Mouse (Mus musculus) v-Abl transformed pro-B cells (cell line): ENCODE measurements around the gene Ispd.

Experiments used
- in situ Hi-C, 2 experiments: fragments of 400-800 bp; cut with MboI; formaldehyde crosslinking; loops; one replicate each; pipeline ENCODE4 v1.15.1; 2025; ENCODE audit not compliant: unreplicated experiment in 2 of 2

The Ispd gene

GRCm38 (mm10) chr12:36549474-36549873, 168.2 kb downstream of the Ispd start:
- in situ Hi-C loops = no loop called here

DNA sequence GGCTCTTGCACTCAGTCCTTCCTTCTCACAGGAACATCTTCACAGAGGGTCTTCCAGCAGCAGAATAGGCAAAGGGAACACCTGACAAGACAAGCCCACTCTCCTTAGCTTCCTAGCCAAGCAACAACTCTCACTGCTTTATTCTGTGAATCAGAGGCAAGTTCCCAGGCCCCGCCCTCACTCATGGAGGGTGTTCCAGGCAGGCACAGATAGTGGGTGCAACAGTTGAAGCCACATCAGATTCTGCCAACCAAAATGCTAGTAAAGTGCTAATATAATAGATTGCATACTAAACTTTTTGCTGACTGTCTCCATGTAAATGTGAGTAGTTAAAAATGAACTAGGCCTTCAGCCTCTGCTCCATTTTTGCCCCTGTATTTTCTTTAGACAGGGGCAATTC, 173.4 kb downstream of the Ispd start:
- in situ Hi-C loops = no loop called here

DNA sequence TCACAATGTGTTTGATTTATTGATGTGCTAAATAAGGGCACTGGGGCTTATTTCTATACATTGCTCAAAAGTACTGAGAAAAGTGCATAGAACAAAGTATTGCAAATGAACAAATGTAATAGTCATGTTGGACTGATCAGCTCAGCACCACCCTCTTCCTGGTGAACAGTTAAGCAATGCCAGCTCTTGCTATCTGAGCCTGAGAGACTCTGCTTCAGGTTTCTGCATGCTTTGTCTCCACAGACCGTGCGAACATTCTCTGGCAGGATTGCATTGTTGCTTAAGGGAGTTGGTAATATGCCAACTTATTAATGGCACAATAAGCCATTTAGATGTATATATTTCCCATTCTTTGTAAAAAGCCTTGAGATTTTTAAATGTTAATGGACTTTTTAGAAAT, 182.9 kb downstream of the Ispd start:
- in situ Hi-C loops = no loop called here

- in situ Hi-C loops = no loop called here
These were observed 185.7 kb downstream of the Ispd start for GRCm38 (mm10) chr12:36566974-36567373.

DNA sequence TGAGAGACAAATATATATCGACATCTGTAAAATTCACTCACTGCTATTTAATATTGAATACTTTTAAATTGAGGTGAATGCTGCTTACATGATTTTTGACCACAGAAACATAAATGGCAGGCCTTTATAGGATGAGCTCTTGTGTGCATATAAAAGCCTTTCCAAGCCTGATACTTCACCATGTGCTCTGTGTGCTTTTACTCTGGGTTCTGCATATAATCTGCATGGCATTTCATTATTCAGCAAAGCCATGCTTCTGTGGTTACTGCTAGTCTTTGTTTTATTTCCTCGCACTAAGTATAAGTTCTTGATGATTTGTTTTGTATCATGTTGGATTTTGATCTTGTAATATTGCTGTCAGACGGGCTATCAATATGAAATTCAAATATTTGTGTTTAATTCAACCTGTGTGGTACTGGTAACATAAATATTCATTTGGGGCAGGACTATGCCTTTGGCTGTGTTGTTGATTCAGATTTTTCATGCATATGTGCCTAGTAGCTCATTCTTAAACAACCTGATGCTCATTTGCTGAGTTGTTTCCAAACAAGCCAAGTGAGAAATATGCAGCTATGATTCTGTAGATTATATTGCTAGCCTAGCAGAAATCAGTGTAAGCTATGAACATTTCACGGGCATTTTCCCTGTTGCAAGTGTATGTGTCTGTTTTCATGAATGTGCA, 189.3 kb downstream of the Ispd start:
- in situ Hi-C loops = no loop called here

GRCm38 (mm10) chr12:36584828-36585227, 203.6 kb downstream of the Ispd start:
- in situ Hi-C loops = no loop called here

DNA sequence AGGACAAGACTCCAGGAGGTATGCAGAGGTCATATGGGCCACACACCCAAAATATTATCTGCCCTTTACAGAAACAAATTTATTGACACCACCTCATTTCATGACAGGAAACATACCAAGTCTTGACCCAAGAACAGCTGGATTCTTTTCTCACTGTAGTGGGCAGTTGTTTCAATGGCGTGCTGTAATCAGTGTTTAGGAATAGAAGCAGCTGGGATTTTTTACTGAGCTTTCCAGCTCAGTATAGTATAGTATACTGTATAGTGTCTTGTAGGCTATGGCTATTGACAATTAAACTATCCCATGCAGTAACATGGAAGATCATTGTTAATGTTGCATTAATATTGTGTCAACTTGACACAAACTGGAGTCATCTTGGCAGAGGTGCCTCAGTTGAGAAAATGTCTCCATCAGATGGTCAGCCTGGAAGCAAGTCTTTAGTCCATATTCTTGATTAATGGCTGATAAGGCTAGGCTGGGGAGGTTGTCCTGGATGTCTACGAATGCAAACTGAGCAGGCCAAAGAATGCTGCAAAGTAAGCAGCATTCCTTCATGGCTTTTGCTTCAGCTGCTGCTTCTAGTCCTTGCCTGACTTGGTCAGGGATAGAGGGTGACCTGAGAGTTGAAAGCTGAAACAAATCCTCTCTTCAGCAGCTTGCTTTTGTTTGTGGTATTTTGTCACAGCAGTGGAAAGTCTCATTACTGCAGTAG, 216.4 kb downstream of the Ispd start:
- in situ Hi-C loops = no loop called here

DNA sequence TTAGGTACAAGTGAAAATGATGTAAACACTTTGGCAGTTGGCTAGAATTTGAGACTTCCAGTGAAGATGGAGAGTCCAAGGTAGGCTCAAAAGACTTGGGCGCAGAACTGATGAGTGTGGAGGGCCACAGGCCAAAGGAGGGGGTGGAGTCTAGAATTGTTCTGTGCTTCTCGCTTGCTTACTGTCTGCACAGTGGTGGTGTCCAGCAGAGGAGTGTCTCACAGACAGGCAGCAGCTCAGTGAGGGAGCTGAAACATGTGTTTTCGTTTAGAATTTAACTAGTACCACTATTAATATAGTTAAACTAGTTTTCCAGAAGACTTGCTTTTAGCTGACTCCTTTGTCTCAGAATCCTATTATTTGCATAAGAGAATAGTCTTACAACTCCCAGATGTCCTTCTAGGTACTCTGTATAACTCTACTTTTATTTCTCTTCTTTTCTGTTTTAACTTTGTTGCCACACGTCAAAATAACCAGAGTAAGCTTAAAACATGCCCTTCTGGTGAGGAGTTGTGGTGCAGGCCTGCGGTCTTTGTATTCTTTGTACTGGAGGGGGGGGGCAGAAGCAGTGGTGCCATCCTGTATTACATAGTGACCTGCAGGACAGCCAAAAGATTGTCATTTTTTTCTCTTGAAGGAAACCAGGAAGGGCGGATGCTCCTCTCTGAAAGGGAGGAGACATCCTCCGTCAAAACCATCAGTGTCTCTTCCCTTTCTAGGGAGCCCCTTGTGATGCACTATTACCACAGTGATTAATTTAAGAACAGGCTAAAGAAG, 240.9 kb downstream of the Ispd start:
- in situ Hi-C loops = no loop called here

GRCm38 (mm10) chr12:36627204-36627603, 246.0 kb downstream of the Ispd start:
- in situ Hi-C loops = no loop called here

DNA sequence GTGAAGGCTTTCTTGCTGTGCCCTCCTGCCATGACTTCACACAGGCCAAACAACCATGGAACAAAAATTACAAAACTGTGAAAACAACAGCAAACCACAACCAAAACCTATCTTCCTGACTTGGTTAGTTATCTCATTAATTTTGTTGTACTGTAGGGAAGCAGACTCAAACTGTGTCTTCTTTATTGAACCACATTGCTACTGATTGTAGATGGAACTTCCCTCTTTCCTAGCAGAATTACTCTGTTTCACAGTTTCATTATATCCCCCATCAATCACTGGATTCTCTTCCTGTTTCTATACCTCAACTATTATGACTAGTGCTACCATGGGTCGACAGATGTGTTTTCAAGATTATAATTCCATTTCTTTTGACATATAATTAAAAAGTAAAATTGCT, 251.2 kb downstream of the Ispd start:
- in situ Hi-C loops = no loop called here

DNA sequence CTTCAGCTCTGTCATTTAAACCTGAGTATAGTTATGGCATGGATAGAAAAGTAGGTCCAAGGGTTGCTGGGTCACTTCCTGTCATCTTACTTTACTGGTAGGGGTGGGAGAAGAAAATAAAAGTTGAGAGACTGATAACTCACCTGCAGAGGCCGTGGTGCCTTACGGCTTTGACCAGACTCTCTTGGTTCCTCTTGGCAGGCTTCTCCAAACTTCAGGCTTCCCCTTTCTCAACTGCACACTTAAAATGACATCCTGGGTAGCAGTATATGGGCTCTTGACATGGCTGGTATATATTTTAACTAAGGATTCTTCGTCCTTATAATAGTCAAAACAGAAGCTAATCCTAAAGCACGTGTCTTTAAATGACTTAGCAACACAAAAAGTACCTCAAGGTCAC, 266.3 kb downstream of the Ispd start:
- in situ Hi-C loops = no loop called here

GRCm38 (mm10) chr12:36662496-36662895, 281.2 kb downstream of the Ispd start:
- in situ Hi-C loops = loop anchor here (10.0 to 25.0 kb wide), 2 partner anchors 548 to 550 kb away; no protein-coding TSS in a partner anchor

DNA sequence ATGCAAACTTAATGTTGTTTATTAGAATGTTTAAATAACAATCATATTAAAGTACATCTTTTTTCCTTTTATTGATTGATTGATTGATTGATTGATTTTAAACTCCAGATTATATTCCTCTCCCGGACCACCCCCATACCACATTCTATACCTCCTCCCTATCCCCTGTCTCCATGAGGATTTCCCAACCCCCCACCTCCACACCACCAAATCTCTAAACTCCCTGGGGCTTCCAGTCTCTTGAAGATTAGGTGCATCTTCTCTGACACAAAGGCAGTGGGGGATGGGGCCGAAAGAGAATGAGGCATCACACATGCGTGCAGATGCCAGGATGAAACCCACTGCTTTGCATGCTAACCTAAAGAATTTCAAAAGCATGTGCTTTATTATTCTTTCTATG, 283.5 kb downstream of the Ispd start:
- in situ Hi-C loops = loop anchor here (10.0 to 25.0 kb wide), 2 partner anchors 550 to 552 kb away; no protein-coding TSS in a partner anchor

GRCm38 (mm10) chr12:36666771-36667170, 285.5 kb downstream of the Ispd start:
- in situ Hi-C loops = loop anchor here (10.0 to 25.0 kb wide), 2 partner anchors 552 to 554 kb away; no protein-coding TSS in a partner anchor

DNA sequence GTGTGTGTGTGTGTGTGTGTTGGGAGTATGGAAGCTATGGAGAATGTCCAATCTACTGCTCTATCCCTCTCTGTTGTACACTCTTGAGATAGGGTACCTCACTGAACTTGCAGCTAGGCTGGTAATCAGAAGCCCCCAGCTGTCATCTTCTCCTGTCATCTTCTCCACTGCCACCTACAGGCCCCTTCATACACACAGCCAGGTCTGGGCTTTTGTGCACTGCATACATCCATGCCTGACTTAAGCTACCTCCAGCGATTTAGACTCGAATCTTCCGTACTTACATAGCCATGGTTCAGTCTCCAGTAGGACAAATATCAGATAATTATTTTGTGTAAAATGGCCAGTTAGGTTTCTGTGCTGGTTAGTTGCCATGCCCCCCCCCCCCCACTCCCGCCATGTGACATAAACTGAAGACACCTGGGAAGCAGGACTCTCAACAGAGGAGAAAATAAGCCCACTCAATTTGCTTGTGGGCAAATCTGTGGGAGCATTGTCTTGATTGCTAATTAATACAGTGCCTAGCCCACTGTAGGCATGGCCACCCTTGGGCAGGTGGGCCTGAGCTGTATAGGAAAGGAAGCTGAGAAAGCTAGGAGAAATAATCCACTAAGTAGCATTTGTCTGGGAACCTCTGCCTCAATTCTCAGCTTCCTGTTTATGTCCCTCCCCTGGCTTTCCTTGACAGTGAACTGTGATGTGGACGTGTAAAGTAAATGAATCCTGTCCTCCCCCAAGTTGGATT, 289.1 kb downstream of the Ispd start:
- in situ Hi-C loops = loop anchor here (5.0 to 25.0 kb wide), 5 partner anchors 453 to 778 kb away; no protein-coding TSS in a partner anchor

- in situ Hi-C loops = loop anchor here (5.0 to 25.0 kb wide), 5 partner anchors 454 to 779 kb away; no protein-coding TSS in a partner anchor
These were observed 289.8 kb downstream of the Ispd start for GRCm38 (mm10) chr12:36670915-36671579.

GRCm38 (mm10) chr12:36674481-36674880, 293.2 kb downstream of the Ispd start:
- in situ Hi-C loops = loop anchor here (5.0 to 25.0 kb wide), 5 partner anchors 457 to 782 kb away; no protein-coding TSS in a partner anchor

GRCm38 (mm10) chr12:36678220-36678619, 297.0 kb downstream of the Ispd start:
- in situ Hi-C loops = loop anchor here in 1 of 2 experiments (10.0 kb wide), 2 partner anchors 463 to 783 kb away; no protein-coding TSS in a partner anchor

DNA sequence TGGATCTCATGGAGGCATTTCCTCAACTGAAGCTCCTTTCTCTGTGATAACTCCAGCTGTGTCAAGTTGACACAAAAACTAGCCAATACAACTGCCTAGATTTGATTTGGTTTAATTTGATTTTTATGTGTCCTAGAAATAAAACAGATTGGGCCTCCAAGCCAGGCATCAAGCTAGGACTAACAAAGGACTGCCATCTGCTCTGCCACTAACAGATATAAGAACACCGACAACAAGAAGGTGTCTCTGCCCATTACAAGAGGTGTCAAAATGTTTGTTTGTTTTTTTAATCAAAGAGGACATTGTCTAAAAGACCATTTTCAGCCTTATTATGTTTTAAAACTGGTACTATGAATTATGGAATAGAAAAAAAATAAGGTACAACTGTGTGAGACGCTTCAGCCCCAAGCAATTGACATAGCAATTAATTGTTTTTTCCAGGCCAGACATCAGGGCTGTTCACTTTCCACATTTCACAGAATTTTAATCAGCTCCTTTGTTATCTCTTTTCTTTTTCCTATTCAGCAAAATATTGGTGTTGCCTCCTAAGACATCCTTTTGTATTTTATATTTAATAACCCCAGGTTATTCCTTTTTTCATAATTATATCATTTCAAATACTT, 299.7 kb downstream of the Ispd start:
- in situ Hi-C loops = no loop called here
